25 mouse cellular contexts compared by ENCODE assay signal in the genomic region with DNA sequence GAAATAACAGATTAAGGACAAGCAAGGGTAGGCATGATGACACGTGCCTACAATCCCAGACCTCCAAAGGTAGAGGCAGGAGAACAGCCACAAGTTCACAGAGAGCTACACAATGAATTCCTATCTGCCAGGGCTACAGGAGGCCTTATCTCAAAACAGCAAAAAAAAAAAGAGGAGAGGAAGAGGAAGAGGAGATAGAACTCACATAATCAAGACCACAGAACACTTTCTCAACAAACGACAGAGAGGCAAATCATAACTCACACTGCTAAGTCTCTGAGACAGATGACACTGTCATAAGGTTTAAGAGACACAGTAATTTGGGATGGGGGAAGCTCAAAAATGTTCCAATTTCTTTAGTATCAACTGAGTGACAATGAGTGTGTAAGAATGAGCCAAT.
"Had no signal": no experiment of that assay in that cellular context is flagged by ENCODE, and none has a peak within 500 bp of the region (broad histone marks: within the 10 kb centered on the region; RNA-seq: fewer than 3 reads in every experiment).

No protein-coding gene starts in this region.

- H3K4me3 ChIP-seq: gastrocnemius, adult 2 months; heart, adult 2 months; heart, embryonic 13.5 days; heart, embryonic 15.5 days; hindbrain, embryonic 13.5 days; hindbrain, embryonic 15.5 days; kidney, embryonic 15.5 days; limb, embryonic 13.5 days; limb, embryonic 15.5 days had no signal

- DNase-seq: gastrocnemius, adult 2 months; gastrocnemius, postnatal 10 days; gastrocnemius, postnatal 25 days; heart, adult 11 months; heart, adult 2 months; heart, postnatal 14 days; heart, postnatal 36 days; kidney, adult 11 months; kidney, adult 2 months; kidney, adult 9 months; kidney, postnatal 14 days; kidney, postnatal 36 days; layer of hippocampus, adult 9-11 months; layer of hippocampus, postnatal 36 days; left cerebral cortex, postnatal 4 days had no signal

- H3K4me1 ChIP-seq: hindbrain, embryonic 13.5 days; hindbrain, embryonic 15.5 days had no signal

- H3K4me2 ChIP-seq: heart, embryonic 11.5 days; heart, embryonic 13.5 days; heart, embryonic 15.5 days; hindbrain, embryonic 13.5 days; hindbrain, embryonic 15.5 days; kidney, embryonic 15.5 days; limb, embryonic 13.5 days; limb, embryonic 15.5 days had no signal

- H3K9ac ChIP-seq: heart, embryonic 13.5 days; heart, embryonic 15.5 days; hindbrain, embryonic 13.5 days; hindbrain, embryonic 15.5 days; kidney, embryonic 15.5 days; limb, embryonic 13.5 days; limb, embryonic 15.5 days had no signal

- H3K36me3 ChIP-seq: heart, embryonic 13.5 days; heart, embryonic 15.5 days; hindbrain, embryonic 13.5 days; hindbrain, embryonic 15.5 days; kidney, embryonic 15.5 days; limb, embryonic 13.5 days; limb, embryonic 15.5 days had no signal

- H3K27ac ChIP-seq: gastrocnemius, adult 2 months; heart, adult 2 months; heart, embryonic 13.5 days; heart, embryonic 15.5 days; hindbrain, embryonic 13.5 days; hindbrain, embryonic 15.5 days; hindbrain, postnatal 0 days; kidney, embryonic 15.5 days; kidney, postnatal 0 days; limb, embryonic 13.5 days; limb, embryonic 15.5 days had no signal

- H3K27me3 ChIP-seq: heart, embryonic 13.5 days; heart, embryonic 15.5 days; hindbrain, embryonic 13.5 days; hindbrain, embryonic 15.5 days; kidney, embryonic 15.5 days; limb, embryonic 13.5 days; limb, embryonic 15.5 days had no signal

- ATAC-seq: hindbrain, postnatal 0 days had no signal

- H3K9me3 ChIP-seq: heart, embryonic 13.5 days; heart, embryonic 15.5 days; hindbrain, embryonic 13.5 days; hindbrain, embryonic 15.5 days; kidney, embryonic 15.5 days; limb, embryonic 13.5 days; limb, embryonic 15.5 days had no signal
